Mouse (Mus musculus) CD8-positive naive resting alpha-beta T cell, adult 2 months (primary cell): ENCODE data around the gene Tie1.

Experiments used
- DNase-seq, 2 experiments: peaks; one replicate each; pipeline ENCODE4 v3.0.0; 2022; ENCODE audit warnings: low read depth in 2 of 2, low spot score in 2 of 2

Gene Tie1

GRCm38 (mm10) chr4:118421384-118421783, 68.5 kb downstream of the Tie1 start:
- no peak for DNase-seq
